Mouse (Mus musculus) left cerebral cortex, adult 2 months (tissue): ENCODE data around the gene Slc25a20. TPM values are rescaled to one million over a fixed set of nuclear protein-coding genes. Genes with fewer than 3 reads are reported as not detected.

Source experiments
- DNase-seq, 2 experiments: peaks; one replicate each; pipeline ENCODE4 v3.0.0; 2021 to 2022; ENCODE audit warnings: low spot score in 2 of 2, mixed read lengths in 1 of 2; ENCODE audit errors: extremely low spot score in 1 of 2
- H3K27ac ChIP-seq: fragments of 200-600 bp; 2 replicates; pipeline ENCODE4 v1.8.1; 2022
- H3K4me3 ChIP-seq: fragments of 200-600 bp; 2 replicates; pipeline ENCODE4 v1.8.1; 2022
- CTCF ChIP-seq: fragments of 200-600 bp; IDR thresholded peaks from 2 replicates; pipeline ENCODE4 v1.8.1; 2022; ENCODE audit warnings: antibody characterized with exemption, mild to moderate bottlenecking, moderate library complexity
- intact Hi-C: fragments of 180-260 bp; cut with DNase I; formaldehyde crosslinking; loops from one replicate; pipeline ENCODE4 v1.15.1; 2025
- long read RNA-seq, 2 experiments: library from polyadenylated mRNA; stranded (forward); transcript quantifications; one replicate each; pipeline ENCODE4 v2.0.0; 2021; ENCODE audit warnings: borderline mapping rate in 2 of 2
- total RNA-seq, 2 experiments: library from RNA; stranded (reverse); gene quantifications; 2 replicates each; pipeline ENCODE4 v1.2.3; 2021

The Slc25a20 gene
- total RNA-seq: 10 to 100 TPM; 11.5 to 12.3 TPM
- long read RNA-seq, experiment 1, partial matches to known transcripts: 0 of 4 reads
- long read RNA-seq, experiment 1, other reads (novel, unspliced or antisense): 1 of 4 reads
- long read RNA-seq, experiment 2, partial matches to known transcripts: 0 of 1 reads
- long read RNA-seq, experiment 2, other reads (novel, unspliced or antisense): 0 of 1 reads

DNA sequence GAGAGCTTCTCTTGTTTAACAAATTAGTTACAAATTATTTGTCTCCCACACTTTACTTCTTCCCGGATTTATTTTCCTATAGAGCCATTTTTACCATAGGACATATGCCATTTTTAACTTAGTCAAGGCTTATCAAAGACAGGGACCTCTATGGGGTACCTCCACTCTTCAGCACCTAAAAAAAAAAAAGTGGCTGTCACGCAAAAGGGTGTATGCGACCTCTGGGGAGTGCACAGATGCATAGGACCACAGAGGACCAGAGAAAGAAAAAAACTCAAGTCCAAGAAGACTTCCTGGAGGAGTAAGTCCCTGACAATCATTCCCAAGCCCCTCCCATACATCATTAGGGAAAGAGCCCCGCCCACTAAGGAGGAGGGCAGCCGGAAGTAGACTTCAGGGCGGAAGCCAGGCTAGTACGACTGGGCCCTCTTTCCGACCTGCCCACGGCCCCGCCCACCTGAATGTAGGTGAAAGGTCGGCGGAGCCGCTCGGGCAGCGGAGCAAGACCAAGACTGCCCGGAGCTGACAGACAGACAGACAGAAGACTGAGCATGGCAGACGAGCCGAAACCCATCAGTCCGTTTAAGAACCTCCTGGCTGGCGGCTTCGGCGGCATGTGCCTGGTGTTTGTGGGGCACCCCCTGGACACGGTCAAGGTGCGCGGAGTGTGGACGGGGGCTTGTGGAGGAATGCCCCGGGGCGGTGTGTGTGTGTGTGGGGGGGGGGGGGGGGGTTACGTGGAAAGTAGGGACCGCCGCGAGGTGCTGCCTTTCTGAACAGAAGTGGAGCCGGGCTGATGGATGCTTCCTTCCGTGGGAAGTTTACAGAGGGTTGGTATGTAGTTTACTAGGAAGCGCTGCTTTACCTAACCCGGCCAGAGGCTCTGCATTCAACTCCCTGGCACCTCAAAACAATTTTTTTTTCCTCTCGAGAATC is at the start of gene Slc25a20:
TSS of gene Slc25a20 (plus strand) at position 412 of the 936 bp plus-strand sequence.
- DNase-seq: peak; percentile 53 to 67
- peak within 1 kb of the TSS; percentile 62 for H3K4me3 ChIP-seq
- no peak within 1 kb of the TSS for H3K27ac ChIP-seq
- intact Hi-C loops: no loop called here
- no peak for TF ChIP-seq CTCF

- Histone ChIP-seq H3K4me3 (no peak overlapping the region), H3K27ac (no peak overlapping the region)
- no peak for DNase-seq
- TF ChIP-seq CTCF: no peak
- intact Hi-C loops: no loop called here
These were observed 44.6 kb upstream of the Slc25a20 start for GRCm38 (mm10) chr9:108617301-108617700.

- no peak for TF ChIP-seq CTCF
- intact Hi-C loops: no loop called here
- no peak for DNase-seq
- H3K27ac ChIP-seq: no peak overlapping the region
- no peak overlapping the region for H3K4me3 ChIP-seq
These were observed 35.4 kb upstream of the Slc25a20 start for GRCm38 (mm10) chr9:108626498-108626897.

DNA sequence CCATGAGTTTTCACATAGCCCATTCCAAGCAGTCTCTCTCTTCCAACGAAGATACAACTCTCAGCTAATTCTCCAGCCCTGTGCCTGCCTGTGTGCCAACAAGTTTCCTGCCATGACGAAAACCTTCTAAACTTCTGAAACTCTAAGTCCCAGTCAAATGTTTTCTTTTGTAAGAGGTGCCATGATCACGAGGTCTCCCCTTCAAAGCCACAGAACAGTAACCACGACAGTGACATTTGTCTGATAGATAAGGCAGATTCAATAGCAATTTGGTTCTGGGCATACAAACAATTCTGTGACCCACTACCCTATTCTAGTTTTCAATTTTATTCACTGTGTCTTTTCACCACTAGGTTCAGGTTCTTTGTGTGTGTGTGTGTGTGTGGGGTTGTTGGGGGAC is 33.7 kb upstream of the Slc25a20 start:
- no peak for TF ChIP-seq CTCF
- Histone ChIP-seq H3K27ac (no peak overlapping the region), H3K4me3 (no peak overlapping the region)
- intact Hi-C loops: no loop called here
- DNase-seq: no peak

GRCm38 (mm10) chr9:108630683-108631082 is 31.2 kb upstream of the Slc25a20 start:
- TF ChIP-seq CTCF: no peak
- no peak overlapping the region for H3K27ac ChIP-seq
- no peak overlapping the region for H3K4me3 ChIP-seq
- intact Hi-C loops: no loop called here
- DNase-seq: no peak

GRCm38 (mm10) chr9:108631631-108632256 is 30.1 kb upstream of the Slc25a20 start:
- Histone ChIP-seq H3K4me3 (no peak overlapping the region), H3K27ac (no peak overlapping the region)
- no peak for TF ChIP-seq CTCF
- DNase-seq: no peak
- intact Hi-C loops: no loop called here

DNA sequence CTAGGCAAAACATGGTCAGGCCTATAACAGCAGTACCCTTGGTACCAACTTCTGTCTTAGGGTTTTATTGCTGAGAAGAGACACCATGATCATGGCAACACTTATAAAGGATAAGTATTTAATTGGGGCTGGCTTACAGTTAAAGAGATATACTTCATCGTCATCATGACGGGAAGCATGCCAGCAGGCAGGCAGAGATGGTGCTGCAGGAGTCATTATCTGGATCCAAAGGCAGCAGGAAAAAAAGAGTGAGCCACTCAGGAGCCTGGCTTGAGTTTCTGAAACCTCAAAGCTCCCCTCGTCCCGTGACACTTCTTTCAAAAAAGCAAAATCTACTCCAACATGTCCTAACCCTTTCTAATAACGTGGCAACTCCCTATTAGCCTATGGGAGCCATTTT is 29.5 kb upstream of the Slc25a20 start:
- no peak for DNase-seq
- intact Hi-C loops: no loop called here
- TF ChIP-seq CTCF: no peak
- Histone ChIP-seq H3K27ac (no peak overlapping the region), H3K4me3 (no peak overlapping the region)

- Histone ChIP-seq H3K4me3 (no peak overlapping the region), H3K27ac (no peak overlapping the region)
- no peak for DNase-seq
- TF ChIP-seq CTCF: no peak
- intact Hi-C loops: no loop called here
These were observed 28.0 kb upstream of the Slc25a20 start for GRCm38 (mm10) chr9:108633846-108634245.

- H3K27ac ChIP-seq: no peak overlapping the region
- intact Hi-C loops: no loop called here
- TF ChIP-seq CTCF: no peak
- DNase-seq: no peak
- H3K4me3 ChIP-seq: no peak overlapping the region
These were observed 26.5 kb upstream of the Slc25a20 start for GRCm38 (mm10) chr9:108635415-108635814.

GRCm38 (mm10) chr9:108639825-108640224 is 22.1 kb upstream of the Slc25a20 start:
- H3K27ac ChIP-seq: no peak overlapping the region
- intact Hi-C loops: no loop called here
- no peak for TF ChIP-seq CTCF
- no peak for DNase-seq
- H3K4me3 ChIP-seq: no peak overlapping the region

GRCm38 (mm10) chr9:108648166-108648565 is 13.7 kb upstream of the Slc25a20 start:
- no peak for TF ChIP-seq CTCF
- H3K27ac ChIP-seq: peak overlapping the region; percentile 95; the same call in 1 of the 2 replicates
- DNase-seq: no peak
- intact Hi-C loops: loop anchor here (5.0 kb wide), 1 partner anchor 81 kb away; the partner anchor contains the start of genes Dalrd3 and Ndufaf3
- peak overlapping the region; percentile 78 for H3K4me3 ChIP-seq
